Mouse (Mus musculus) forebrain, embryonic 10.5 days (tissue): ENCODE data around the gene S100a9. TPM values are rescaled to one million over a fixed set of nuclear protein-coding genes. Genes with fewer than 3 reads are reported as not detected.

Experiments
- DNase-seq: peaks from one replicate; pipeline ENCODE4 v3.0.0-alpha.2; 2017; ENCODE audit warnings: low spot score; ENCODE audit errors: extremely low spot score
- H3K27ac ChIP-seq: fragments of 300-500 bp; sonication (generic); 2 replicates; pipeline ENCODE4 v1.5.1; 2016; ENCODE audit warnings: mild to moderate bottlenecking
- H3K27me3 ChIP-seq: fragments of 300-500 bp; sonication (generic); 2 replicates; pipeline ENCODE4 v1.6.1; 2016; ENCODE audit warnings: mild to moderate bottlenecking; ENCODE audit not compliant: poor library complexity, severe bottlenecking
- H3K36me3 ChIP-seq: fragments of 300-500 bp; sonication (generic); replicated peaks from 2 replicates; pipeline ENCODE4 v1.6.1; 2016; ENCODE audit warnings: mild to moderate bottlenecking, moderate library complexity
- H3K4me1 ChIP-seq: fragments of 300-500 bp; sonication (generic); 2 replicates; pipeline ENCODE4 v1.6.1; 2016
- H3K4me3 ChIP-seq: fragments of 300-500 bp; sonication (generic); 2 replicates; pipeline ENCODE4 v1.5.1; 2016; ENCODE audit warnings: mild to moderate bottlenecking, moderate library complexity
- H3K9me3 ChIP-seq: fragments of 300-500 bp; sonication (generic); 2 replicates; pipeline ENCODE4 v1.6.1; 2016; ENCODE audit warnings: mild to moderate bottlenecking, moderate library complexity
- WGBS: fragments of 180-500 bp; shearing (Covaris S2); methylation state at CpG from one replicate; pipeline ENCODE4 v1.1.7; 2016; 5-methylcytosine and 5-hydroxymethylcytosine counted together
- polyA plus RNA-seq: library from polyadenylated mRNA; unstranded; fragments of >200 nt; fragmentation: Nextera tagmentation; extraction: Ambion mirVana; gene quantifications from 2 replicates; pipeline ENCODE4 v1.2.1, GENCODE M21; 2016

S100a9 gene
- polyA plus RNA-seq, 1 experiment from 2014 or later = not detected

GRCm38 (mm10) chr3:90653717-90654116, 41.8 kb downstream of the S100a9 start, which contains the start of gene S100a7a:
Gene S100a7a (plus strand): TSS chr3:90654017.
- no peaks in the 10 kb centered on the region for H3K27me3 ChIP-seq
- no peak within 1 kb of the TSS for H3K27ac ChIP-seq
- no peaks in the 10 kb centered on the region for H3K36me3 ChIP-seq
- H3K4me3 ChIP-seq = no peak within 1 kb of the TSS
- H3K9me3 ChIP-seq = no peaks in the 10 kb centered on the region
- no peaks in the 10 kb centered on the region for H3K4me1 ChIP-seq
- DNase-seq = no peak

GRCm38 (mm10) chr3:90652878-90653508, 42.5 kb downstream of the S100a9 start:
- DNase-seq = peak; percentile 65
- 35% methylated on average over 5 of the region's 5 CpGs for WGBS
- Histone ChIP-seq H3K4me1 (no peaks in the 10 kb centered on the region), H3K36me3 (no peaks in the 10 kb centered on the region), H3K27me3 (no peaks in the 10 kb centered on the region), H3K4me3 (no peak overlapping the region), H3K9me3 (no peaks in the 10 kb centered on the region), H3K27ac (no peak overlapping the region)

GRCm38 (mm10) chr3:90649832-90650231, 45.7 kb downstream of the S100a9 start:
- 89% methylated on average over 2 of the region's 2 CpGs for WGBS
- Histone ChIP-seq H3K36me3 (no peaks in the 10 kb centered on the region), H3K4me3 (no peak overlapping the region), H3K27ac (no peak overlapping the region), H3K4me1 (no peaks in the 10 kb centered on the region), H3K27me3 (no peaks in the 10 kb centered on the region), H3K9me3 (no peaks in the 10 kb centered on the region)
- DNase-seq = no peak

GRCm38 (mm10) chr3:90648981-90649380, 46.5 kb downstream of the S100a9 start:
- no peaks in the 10 kb centered on the region for H3K9me3 ChIP-seq
- no peak for DNase-seq

GRCm38 (mm10) chr3:90647291-90647690, 48.2 kb downstream of the S100a9 start:
- H3K9me3 ChIP-seq = no peaks in the 10 kb centered on the region
- H3K27ac ChIP-seq = no peak overlapping the region
- 91% methylated on average over 1 of the region's 1 CpGs for WGBS
- H3K4me3 ChIP-seq = no peak overlapping the region
- H3K4me1 ChIP-seq = no peaks in the 10 kb centered on the region
- no peaks in the 10 kb centered on the region for H3K36me3 ChIP-seq
- no peaks in the 10 kb centered on the region for H3K27me3 ChIP-seq
- no peak for DNase-seq

More at GRCm38 (mm10) chr3:90648981-90649380, 46.5 kb downstream of the S100a9 start:
- Histone ChIP-seq H3K27ac (no peak overlapping the region), H3K27me3 (no peaks in the 10 kb centered on the region), H3K36me3 (no peaks in the 10 kb centered on the region), H3K4me1 (no peaks in the 10 kb centered on the region), H3K4me3 (no peak overlapping the region)

- no peaks in the 10 kb centered on the region for H3K4me1 ChIP-seq
- no peak overlapping the region for H3K27ac ChIP-seq
- H3K9me3 ChIP-seq = no peaks in the 10 kb centered on the region
- WGBS = 51% methylated on average over 3 of the region's 3 CpGs
- no peaks in the 10 kb centered on the region for H3K36me3 ChIP-seq
- no peaks in the 10 kb centered on the region for H3K27me3 ChIP-seq
- no peak overlapping the region for H3K4me3 ChIP-seq
- DNase-seq = no peak
Observed at GRCm38 (mm10) chr3:90644220-90644619, 51.3 kb downstream of the S100a9 start.

Other genes starting within 250 kb of the S100a9 start
- 2.0 and 2.3 TPM in 2 replicates for gene Npr1, start 229.9 kb downstream of the S100a9 start, polyA plus RNA-seq
- gene Ilf2, start 219.6 kb downstream of the S100a9 start, polyA plus RNA-seq = 344 and 355 TPM in 2 replicates
- gene Snapin, start 204.7 kb downstream of the S100a9 start, polyA plus RNA-seq = 58.9 and 59.6 TPM in 2 replicates
- gene Chtop, start 186.2 kb downstream of the S100a9 start, polyA plus RNA-seq = 176 and 192 TPM in 2 replicates
- gene S100a1, start 181.3 kb downstream of the S100a9 start, polyA plus RNA-seq = 4.4 and 7.9 TPM in 2 replicates
- 7.8 and 8.2 TPM in 2 replicates for gene S100a13, start 181.3 kb downstream of the S100a9 start, polyA plus RNA-seq
- not detected in 2 replicates for gene S100a14, start 168.9 kb downstream of the S100a9 start, polyA plus RNA-seq
- gene S100a16, start 158.5 kb downstream of the S100a9 start, polyA plus RNA-seq = 25.8 and 26.5 TPM in 2 replicates
- gene S100a3, start 135.1 kb downstream of the S100a9 start, polyA plus RNA-seq = not detected in 2 replicates
- not detected in 2 replicates for gene S100a2, start 105.5 kb downstream of the S100a9 start, polyA plus RNA-seq
- not detected in 2 replicates for gene Gm42674, start 93.8 kb downstream of the S100a9 start, polyA plus RNA-seq
- 0.47 TPM in 1 of 2 replicates, not detected in the other for gene S100a4, start 92.0 kb downstream of the S100a9 start, polyA plus RNA-seq
- gene S100a5, start 87.2 kb downstream of the S100a9 start, polyA plus RNA-seq = not detected in 2 replicates
- gene S100a6, start 82.8 kb downstream of the S100a9 start, polyA plus RNA-seq = 22.4 and 23.2 TPM in 2 replicates
- gene S100a7a, start 41.7 kb downstream of the S100a9 start, polyA plus RNA-seq = not detected in 2 replicates
- 0.33 TPM in 1 of 2 replicates, not detected in the other for gene S100a8, start 26.7 kb downstream of the S100a9 start, polyA plus RNA-seq
- not detected in 2 replicates for gene Pglyrp4, start 31.2 kb upstream of the S100a9 start, polyA plus RNA-seq
- gene Gm5849, start 82.2 kb upstream of the S100a9 start, polyA plus RNA-seq = not detected in 2 replicates